Mouse (Mus musculus) left cerebral cortex, adult 2 months (tissue): ENCODE results near the gene Ociad2. TPM values are rescaled to one million over a fixed set of nuclear protein-coding genes. Genes with fewer than 3 reads are reported as not detected.

Experiments used
- DNase-seq, 2 experiments: peaks; one replicate each; pipeline ENCODE4 v3.0.0; 2021 to 2022; ENCODE audit warnings: low spot score in 2 of 2, mixed read lengths in 1 of 2; ENCODE audit errors: extremely low spot score in 1 of 2
- H3K27ac ChIP-seq: fragments of 200-600 bp; 2 replicates; pipeline ENCODE4 v1.8.1; 2022
- H3K4me3 ChIP-seq: fragments of 200-600 bp; 2 replicates; pipeline ENCODE4 v1.8.1; 2022
- CTCF ChIP-seq: fragments of 200-600 bp; IDR thresholded peaks from 2 replicates; pipeline ENCODE4 v1.8.1; 2022; ENCODE audit warnings: antibody characterized with exemption, mild to moderate bottlenecking, moderate library complexity
- intact Hi-C: fragments of 180-260 bp; cut with DNase I; formaldehyde crosslinking; loops from one replicate; pipeline ENCODE4 v1.15.1; 2025
- total RNA-seq, 2 experiments: library from RNA; stranded (reverse); gene quantifications; 2 replicates each; pipeline ENCODE4 v1.2.3; 2021

The Ociad2 gene
- total RNA-seq, 2 experiments from 2014 or later, result 114 to 137 TPM

GRCm38 (mm10) chr5:73351796-73352195, 11.0 kb upstream of the Ociad2 start:
- intact Hi-C loops, result no loop called here
- no peak for TF ChIP-seq CTCF
- no peak for DNase-seq
- Histone ChIP-seq H3K4me3 (no peak overlapping the region), H3K27ac (no peak overlapping the region)

- H3K27ac ChIP-seq, result no peak overlapping the region
- no peak for DNase-seq
- intact Hi-C loops, result no loop called here
- no peak overlapping the region for H3K4me3 ChIP-seq
- TF ChIP-seq CTCF, result no peak
These were observed 8.7 kb upstream of the Ociad2 start for GRCm38 (mm10) chr5:73349514-73349913.

- Histone ChIP-seq H3K27ac (peak overlapping the region; percentile 86), H3K4me3 (no peak overlapping the region)
- no peak for TF ChIP-seq CTCF
- intact Hi-C loops, result no loop called here
- DNase-seq, result no peak
These were observed 4.4 kb upstream of the Ociad2 start for GRCm38 (mm10) chr5:73345254-73345653.

GRCm38 (mm10) chr5:73344310-73344709, 3.5 kb upstream of the Ociad2 start:
- H3K27ac ChIP-seq, result peak overlapping the region; percentile 86
- TF ChIP-seq CTCF, result no peak
- DNase-seq, result peak; percentile 75 to 83
- intact Hi-C loops, result loop anchor here (1.0 kb wide), 1 partner anchor 15 kb away; no protein-coding TSS in a partner anchor
- H3K4me3 ChIP-seq, result no peak overlapping the region

GRCm38 (mm10) chr5:73342701-73343355, 2.0 kb upstream of the Ociad2 start:
- no peak for TF ChIP-seq CTCF
- intact Hi-C loops, result no loop called here
- H3K4me3 ChIP-seq, result no peak overlapping the region
- no peak for DNase-seq
- peak overlapping the region; percentile 82 for H3K27ac ChIP-seq

GRCm38 (mm10) chr5:73339779-73340722, 777 bp downstream of the Ociad2 start:
- intact Hi-C loops, result loop anchor here (1.0 kb wide), 1 partner anchor 19 kb away; no protein-coding TSS in a partner anchor
- no peak for TF ChIP-seq CTCF
- peak overlapping the region; percentile 72 for H3K27ac ChIP-seq
- no peak for DNase-seq
- no peak overlapping the region for H3K4me3 ChIP-seq

GRCm38 (mm10) chr5:73338832-73339163, 2.0 kb downstream of the Ociad2 start:
- intact Hi-C loops, result loop anchor here (1.0 kb wide), 1 partner anchor 42 kb away; no protein-coding TSS in a partner anchor
- no peak for DNase-seq
- peak overlapping the region; percentile 56 for H3K4me3 ChIP-seq
- peak overlapping the region; percentile 94 for H3K27ac ChIP-seq
- TF ChIP-seq CTCF, result no peak

GRCm38 (mm10) chr5:73337961-73338831, 2.6 kb downstream of the Ociad2 start:
- TF ChIP-seq CTCF, result no peak
- peak overlapping the region; percentile 94 for H3K27ac ChIP-seq
- DNase-seq, result peak; percentile 61 to 72
- intact Hi-C loops, result loop anchor here (1.0 kb wide), 1 partner anchor 42 kb away; no protein-coding TSS in a partner anchor
- H3K4me3 ChIP-seq, result peak overlapping the region; percentile 56

- DNase-seq, result no peak
- intact Hi-C loops, result no loop called here
- no peak overlapping the region for H3K27ac ChIP-seq
These were observed 4.4 kb downstream of the Ociad2 start for GRCm38 (mm10) chr5:73336448-73336847.

GRCm38 (mm10) chr5:73331002-73331401, 9.8 kb downstream of the Ociad2 start:
- no peak overlapping the region for H3K27ac ChIP-seq
- intact Hi-C loops, result no loop called here
- no peak for DNase-seq

More at GRCm38 (mm10) chr5:73336448-73336847, 4.4 kb downstream of the Ociad2 start:
- TF ChIP-seq CTCF, result no peak
- no peak overlapping the region; the same call in 1 of the 2 replicates for H3K4me3 ChIP-seq

GRCm38 (mm10) chr5:73324526-73325170, 16.2 kb downstream of the Ociad2 start:
- no peak overlapping the region for H3K27ac ChIP-seq
- TF ChIP-seq CTCF, result no peak
- intact Hi-C loops, result no loop called here
- no peak overlapping the region for H3K4me3 ChIP-seq
- no peak for DNase-seq

More at GRCm38 (mm10) chr5:73331002-73331401, 9.8 kb downstream of the Ociad2 start:
- TF ChIP-seq CTCF, result no peak
- H3K4me3 ChIP-seq, result no peak overlapping the region
